Mouse (Mus musculus) limb, embryonic 12.5 days (tissue): ENCODE results near the gene Eef1akmt2. TPM values are rescaled to one million over a fixed set of nuclear protein-coding genes. Genes with fewer than 3 reads are reported as not detected.

Experiments used
- ATAC-seq: fragments of 200-750 bp; cut with Nextera tagmentation; 2 replicates; pipeline ENCODE4 v1.8.0; 2017; ENCODE audit warnings: low read depth, moderate TSS enrichment; ENCODE audit not compliant: insufficient number of reproducible peaks, insufficient read depth, low FRiP score, low TSS enrichment
- H3K27ac ChIP-seq: fragments of 300-500 bp; sonication (generic); 2 replicates; pipeline ENCODE4 v1.5.1; 2016; ENCODE audit warnings: mild to moderate bottlenecking, moderate library complexity
- H3K27me3 ChIP-seq: fragments of 300-500 bp; sonication (generic); 2 replicates; pipeline ENCODE4 v1.6.1; 2016; ENCODE audit warnings: mild to moderate bottlenecking, moderate library complexity
- H3K36me3 ChIP-seq: fragments of 300-500 bp; sonication (generic); 2 replicates; pipeline ENCODE4 v1.6.1; 2016; ENCODE audit warnings: mild to moderate bottlenecking, moderate library complexity
- H3K4me1 ChIP-seq: fragments of 300-500 bp; sonication (generic); replicated peaks from 2 replicates; pipeline ENCODE4 v1.6.1; 2016
- H3K4me2 ChIP-seq: fragments of 300-500 bp; sonication (generic); 2 replicates; pipeline ENCODE4 v1.6.1; 2016; ENCODE audit warnings: mild to moderate bottlenecking, moderate library complexity
- H3K4me3 ChIP-seq: fragments of 300-500 bp; sonication (generic); replicated peaks from 2 replicates; pipeline ENCODE4 v1.5.1; 2016; ENCODE audit warnings: mild to moderate bottlenecking
- H3K9ac ChIP-seq: fragments of 300-500 bp; sonication (generic); replicated peaks from 2 replicates; pipeline ENCODE4 v1.6.1; 2016; ENCODE audit warnings: mild to moderate bottlenecking, moderate library complexity
- H3K9me3 ChIP-seq: fragments of 300-500 bp; sonication (generic); 2 replicates; pipeline ENCODE4 v1.6.1; 2016; ENCODE audit warnings: mild to moderate bottlenecking, moderate library complexity
- WGBS: fragments of 180-500 bp; shearing (Covaris S2); methylation state at CpG from one replicate; pipeline ENCODE4 v1.1.7; 2016; 5-methylcytosine and 5-hydroxymethylcytosine counted together
- polyA plus RNA-seq: library from polyadenylated mRNA; unstranded; fragments of >200 nt; fragmentation: Nextera tagmentation; extraction: Ambion mirVana; gene quantifications from 2 replicates; pipeline ENCODE4 v1.2.1, GENCODE M21; 2016

Gene Eef1akmt2
- polyA plus RNA-seq, 1 experiment from 2014 or later = 78.1 TPM

- Histone ChIP-seq H3K36me3 (no peaks in the 10 kb centered on the region), H3K4me3 (no peak overlapping the region), H3K4me2 (no peak overlapping the region), H3K27ac (no peak overlapping the region), H3K4me1 (peaks cover 38% of the 10 kb centered on the region), H3K27me3 (no peaks in the 10 kb centered on the region), H3K9me3 (no peaks in the 10 kb centered on the region), H3K9ac (no peak overlapping the region)
- ATAC-seq = no peak
- 74% methylated on average over 7 of the region's 7 CpGs for WGBS
Observed at GRCm38 (mm10) chr7:132786011-132786410, 66.5 kb downstream of the Eef1akmt2 start.

- Histone ChIP-seq H3K4me3 (no peak overlapping the region), H3K9ac (no peak overlapping the region), H3K4me1 (peaks cover 49% of the 10 kb centered on the region), H3K27me3 (no peaks in the 10 kb centered on the region), H3K9me3 (no peaks in the 10 kb centered on the region), H3K4me2 (no peak overlapping the region), H3K36me3 (peaks cover 1% of the 10 kb centered on the region; the same call in 1 of the 2 replicates), H3K27ac (no peak overlapping the region)
- WGBS = 76% methylated on average over 5 of the region's 5 CpGs
- ATAC-seq = no peak
Observed at GRCm38 (mm10) chr7:132784101-132784500, 68.4 kb downstream of the Eef1akmt2 start.

DNA sequence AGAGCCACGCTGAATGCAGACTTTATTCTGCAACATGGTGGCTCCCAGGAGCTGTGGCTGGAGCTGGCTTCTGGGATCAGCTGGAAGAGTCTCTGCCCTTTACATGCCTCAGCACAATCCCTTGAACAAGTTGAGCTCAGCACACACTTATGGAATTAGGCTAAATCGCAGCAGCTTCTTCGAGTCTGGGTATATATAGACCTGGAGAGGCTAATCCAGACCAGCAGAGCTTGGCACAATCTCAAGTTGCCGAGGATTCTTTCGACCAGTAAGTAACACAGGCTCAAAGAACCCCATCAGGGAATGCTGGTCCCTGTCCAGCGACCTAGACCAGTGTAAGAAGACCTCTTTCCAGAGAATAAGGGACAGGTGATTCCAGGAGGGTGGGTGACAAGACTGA is 70.6 kb downstream of the Eef1akmt2 start:
- Histone ChIP-seq H3K4me1 (peaks cover 49% of the 10 kb centered on the region), H3K4me3 (no peak overlapping the region), H3K4me2 (no peak overlapping the region), H3K36me3 (peaks cover 24% of the 10 kb centered on the region), H3K9me3 (no peaks in the 10 kb centered on the region), H3K9ac (no peak overlapping the region), H3K27me3 (no peaks in the 10 kb centered on the region), H3K27ac (peak overlapping the region; percentile 84)
- 63% methylated on average over 6 of the region's 6 CpGs for WGBS
- no peak for ATAC-seq

DNA sequence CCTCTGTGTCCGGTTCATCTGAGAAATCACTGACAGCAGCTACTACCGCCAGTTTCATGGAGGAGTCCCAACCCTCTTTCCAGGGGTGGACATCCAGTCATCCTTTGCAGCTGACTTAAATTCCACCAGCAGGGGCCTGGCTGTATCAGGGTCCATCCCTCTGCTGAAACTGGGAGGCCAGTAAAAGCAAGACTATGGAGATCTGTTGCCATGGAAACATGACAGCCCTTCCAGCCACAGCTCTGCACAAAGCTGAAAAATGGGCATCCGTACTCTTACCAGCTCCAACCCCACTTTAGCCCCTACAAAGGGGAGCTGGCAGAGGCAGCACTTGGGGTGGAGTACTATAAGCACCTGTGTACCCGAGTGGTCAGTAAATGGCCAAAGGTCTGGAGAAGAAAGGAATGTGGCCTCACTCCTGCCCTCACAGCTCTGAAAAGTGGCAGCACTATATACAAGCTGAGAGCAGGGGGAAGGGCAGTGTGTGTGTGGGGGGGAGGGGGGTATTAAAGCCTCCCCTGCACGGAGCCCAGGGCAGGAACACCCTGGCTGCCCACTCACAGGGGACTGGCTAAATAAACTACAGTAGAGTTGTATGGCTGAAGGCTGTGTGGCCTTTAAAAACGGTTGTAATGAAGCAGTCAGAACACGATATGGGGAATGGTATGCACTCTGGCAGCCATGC is 71.2 kb downstream of the Eef1akmt2 start:
- Histone ChIP-seq H3K9me3 (no peaks in the 10 kb centered on the region), H3K9ac (0 out of 2 replicates have a peak overlapping the region, but pooled peaks have one; percentile 23), H3K27me3 (no peaks in the 10 kb centered on the region), H3K27ac (peak overlapping the region; percentile 84), H3K36me3 (peaks cover 29% of the 10 kb centered on the region), H3K4me3 (no peak overlapping the region), H3K4me2 (no peak overlapping the region), H3K4me1 (peaks cover 44% of the 10 kb centered on the region)
- ATAC-seq = peak; percentile 32; the same call in 1 of the 2 replicates
- WGBS = 32% methylated on average over 7 of the region's 7 CpGs

GRCm38 (mm10) chr7:132780611-132781010 is 71.9 kb downstream of the Eef1akmt2 start:
- H3K4me3 ChIP-seq = no peak overlapping the region
- peaks cover 38% of the 10 kb centered on the region for H3K4me1 ChIP-seq
- ATAC-seq = no peak
- H3K4me2 ChIP-seq = no peak overlapping the region
- H3K9ac ChIP-seq = no peak overlapping the region; the same call in 1 of the 2 replicates
- peak overlapping the region; percentile 84 for H3K27ac ChIP-seq
- H3K9me3 ChIP-seq = no peaks in the 10 kb centered on the region
- no peaks in the 10 kb centered on the region for H3K27me3 ChIP-seq
- 44% methylated on average over 4 of the region's 4 CpGs for WGBS
- H3K36me3 ChIP-seq = peaks cover 36% of the 10 kb centered on the region

GRCm38 (mm10) chr7:132778630-132779029 is 73.8 kb downstream of the Eef1akmt2 start:
- WGBS = 82% methylated on average over 13 of the region's 13 CpGs
- no peaks in the 10 kb centered on the region for H3K9me3 ChIP-seq
- H3K4me3 ChIP-seq = no peak overlapping the region
- ATAC-seq = no peak
- no peak overlapping the region for H3K27ac ChIP-seq
- H3K36me3 ChIP-seq = peaks cover 55% of the 10 kb centered on the region
- H3K27me3 ChIP-seq = no peaks in the 10 kb centered on the region
- H3K4me1 ChIP-seq = peaks cover 34% of the 10 kb centered on the region
- no peak overlapping the region for H3K9ac ChIP-seq
- no peak overlapping the region for H3K4me2 ChIP-seq

GRCm38 (mm10) chr7:132777728-132778453 is 74.6 kb downstream of the Eef1akmt2 start:
- Histone ChIP-seq H3K4me3 (no peak overlapping the region), H3K4me1 (peaks cover 31% of the 10 kb centered on the region), H3K9ac (no peak overlapping the region), H3K27ac (no peak overlapping the region), H3K9me3 (no peaks in the 10 kb centered on the region), H3K36me3 (peaks cover 62% of the 10 kb centered on the region), H3K4me2 (no peak overlapping the region), H3K27me3 (no peaks in the 10 kb centered on the region)
- WGBS = 92% methylated on average over 1 of the region's 1 CpGs
- no peak for ATAC-seq

Other genes starting within 250 kb of the Eef1akmt2 start
- 16.8 and 22.5 TPM in 2 replicates for gene Lhpp, start 242.0 kb downstream of the Eef1akmt2 start, polyA plus RNA-seq
- 27.7 and 29.8 TPM in 2 replicates for gene Fam53b, start 38.8 kb downstream of the Eef1akmt2 start, polyA plus RNA-seq
- gene Abraxas2, start 6.6 kb upstream of the Eef1akmt2 start, polyA plus RNA-seq = 40.4 and 40.8 TPM in 2 replicates
- 17.2 and 18.2 TPM in 2 replicates for gene Zranb1, start 78.5 kb upstream of the Eef1akmt2 start, polyA plus RNA-seq